Mouse (Mus musculus) gastrocnemius, adult 8-10 months (tissue): ENCODE data around the gene Mical2. TPM values are rescaled to one million over a fixed set of nuclear protein-coding genes. Genes with fewer than 3 reads are reported as not detected.

Experiments used
- DNase-seq, 2 experiments: peaks; one replicate each; pipeline ENCODE4 v3.0.0; 2022; ENCODE audit warnings: low spot score in 2 of 2
- total RNA-seq, 4 experiments: library from RNA; stranded (reverse); gene quantifications; 2 replicates each; pipeline ENCODE4 v1.2.4; 2022

Mical2 gene
- total RNA-seq: 100 to 1,000 TPM; 172 to 236 (median 206) TPM

DNA sequence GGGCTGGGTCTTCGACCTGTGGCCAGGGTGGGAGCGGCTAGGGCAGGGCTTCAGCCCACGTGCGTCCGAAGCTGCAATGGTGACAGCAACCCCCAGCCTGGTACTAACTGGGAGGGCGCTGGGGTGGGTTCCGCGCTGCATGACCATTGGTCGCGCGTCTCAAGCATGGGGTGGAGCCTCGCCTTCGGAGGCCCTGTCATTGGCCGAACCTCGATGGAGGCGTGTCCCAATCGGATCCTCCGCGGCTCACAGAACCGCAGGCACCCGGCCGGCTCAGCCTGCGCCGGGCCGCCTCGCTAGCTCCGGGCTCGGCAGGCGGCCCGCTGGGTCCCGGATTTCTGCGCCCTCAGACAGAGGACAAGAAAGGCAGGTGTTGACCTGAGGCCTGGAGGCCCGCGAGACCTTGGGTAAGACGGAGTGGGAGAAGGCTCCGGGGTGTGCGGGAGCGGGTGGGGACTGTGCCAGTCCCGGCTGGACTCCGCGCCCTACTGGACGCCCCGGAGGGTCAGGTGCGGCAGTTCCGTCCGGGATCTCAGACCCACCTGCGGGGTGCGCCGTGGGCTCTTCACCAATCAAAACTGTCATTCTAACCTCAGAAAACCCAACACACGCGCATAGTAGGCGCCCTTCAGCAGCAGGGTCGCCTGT, at the start of gene Mical2:
Gene Mical2, plus strand, starts transcription at position 242 of the 648 bp plus-strand sequence.
- DNase-seq: peak; percentile 78 to 89

DNA sequence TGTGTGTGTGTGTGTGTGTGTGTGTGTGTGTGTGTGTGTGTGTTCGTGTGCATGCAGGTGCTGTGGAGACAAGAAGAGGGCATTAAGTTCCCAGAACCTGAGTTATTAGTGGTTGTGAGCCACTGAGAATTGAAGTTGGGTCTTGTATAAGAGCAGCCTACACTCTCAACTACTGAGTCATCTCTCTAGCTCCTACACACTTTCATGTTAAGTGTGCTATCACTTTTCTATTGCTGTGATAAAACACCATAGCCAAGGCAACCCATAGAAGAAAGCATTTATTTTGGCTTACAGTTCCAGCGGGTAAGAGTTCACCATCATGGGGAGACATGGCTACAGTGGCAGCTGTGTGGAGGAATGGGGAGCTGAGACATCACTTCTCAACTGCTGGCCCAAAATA, 49.0 kb upstream of the Mical2 start:
- no peak for DNase-seq

DNA sequence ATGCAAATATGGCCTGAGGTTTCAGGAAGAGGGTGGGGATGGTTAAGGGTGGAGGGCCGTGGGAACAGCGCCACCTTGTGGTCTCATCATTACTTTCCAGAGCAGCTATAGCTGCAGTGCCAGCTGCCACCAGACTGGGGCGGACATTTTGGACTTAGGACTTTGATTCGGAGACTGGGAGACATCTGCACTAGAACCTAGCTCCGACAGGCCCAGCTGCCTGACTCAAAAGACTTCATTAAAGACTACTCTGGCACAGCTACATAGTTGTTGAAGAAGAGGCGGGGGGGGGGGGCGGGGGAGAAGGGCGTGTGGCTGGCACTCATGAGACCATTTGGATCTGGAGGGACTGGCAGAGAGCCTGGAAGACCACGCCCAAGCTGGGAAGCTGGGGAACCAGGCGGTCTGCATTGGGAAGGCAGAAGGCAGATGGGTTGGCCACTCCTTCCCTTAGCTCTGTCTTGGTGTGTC, 45.4 kb upstream of the Mical2 start:
- peak; percentile 63 to 73 for DNase-seq

DNA sequence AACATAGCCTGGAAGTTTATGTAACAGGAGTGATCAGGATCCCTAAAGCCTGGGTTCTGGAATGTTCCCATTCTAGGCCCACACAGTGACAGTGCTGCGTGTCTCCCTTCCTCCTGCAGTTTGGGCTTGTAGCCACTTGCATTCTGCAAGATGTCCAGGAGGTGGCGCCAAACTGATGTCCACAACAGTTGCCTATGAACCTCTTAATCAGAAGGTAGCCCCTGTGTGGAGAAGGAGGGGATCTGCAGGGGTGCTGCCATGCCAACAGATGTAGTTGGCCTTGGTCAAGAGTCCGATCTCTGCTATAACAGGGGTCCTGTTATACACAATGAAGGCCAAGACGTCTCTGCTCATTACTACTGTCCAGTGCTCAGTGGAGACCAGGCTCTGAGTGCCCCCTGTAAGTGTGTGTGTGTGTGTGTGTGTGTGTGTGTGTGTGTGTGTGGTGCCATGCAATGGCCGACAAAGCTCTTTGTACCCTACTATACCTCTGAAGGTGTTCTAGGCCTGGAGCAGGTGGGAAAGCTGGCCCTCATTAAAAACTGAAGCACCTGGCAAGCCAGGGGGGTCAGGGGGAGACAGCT, 42.3 kb upstream of the Mical2 start:
- DNase-seq: peak; percentile 89 to 90

DNA sequence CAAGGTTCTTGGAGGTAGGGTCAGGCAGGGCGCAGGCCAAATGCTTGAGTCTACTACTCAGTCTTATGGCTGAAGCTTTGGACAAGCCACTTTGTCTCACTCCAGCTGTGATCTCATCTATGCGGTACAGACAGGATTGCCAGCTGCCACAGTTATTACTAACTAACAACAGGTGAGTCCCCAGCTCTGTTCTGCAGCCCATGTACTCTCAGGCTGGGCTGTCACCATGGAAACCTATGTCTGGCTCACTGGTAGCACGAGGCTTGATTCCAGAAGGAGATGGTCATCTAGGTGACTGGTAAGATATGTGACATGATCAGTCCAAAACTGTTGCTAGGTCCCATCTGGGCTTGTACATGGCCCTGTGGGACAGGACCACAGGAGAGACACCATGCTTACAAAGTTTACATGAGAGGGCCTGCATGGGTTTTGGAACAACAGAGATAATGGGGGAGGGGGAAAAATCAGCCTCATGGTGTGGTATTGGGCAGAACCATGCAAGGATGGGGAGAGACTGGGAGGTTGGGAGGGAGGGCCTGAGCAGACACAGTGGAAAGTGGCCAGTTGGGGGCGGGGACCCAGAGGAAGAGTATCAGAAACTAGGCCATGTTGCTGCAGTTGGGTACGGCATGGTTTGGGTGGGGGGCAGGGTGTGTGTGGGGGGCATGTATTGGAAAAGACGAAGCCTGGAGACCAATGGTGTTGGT, 41.0 kb upstream of the Mical2 start:
- no peak for DNase-seq

DNA sequence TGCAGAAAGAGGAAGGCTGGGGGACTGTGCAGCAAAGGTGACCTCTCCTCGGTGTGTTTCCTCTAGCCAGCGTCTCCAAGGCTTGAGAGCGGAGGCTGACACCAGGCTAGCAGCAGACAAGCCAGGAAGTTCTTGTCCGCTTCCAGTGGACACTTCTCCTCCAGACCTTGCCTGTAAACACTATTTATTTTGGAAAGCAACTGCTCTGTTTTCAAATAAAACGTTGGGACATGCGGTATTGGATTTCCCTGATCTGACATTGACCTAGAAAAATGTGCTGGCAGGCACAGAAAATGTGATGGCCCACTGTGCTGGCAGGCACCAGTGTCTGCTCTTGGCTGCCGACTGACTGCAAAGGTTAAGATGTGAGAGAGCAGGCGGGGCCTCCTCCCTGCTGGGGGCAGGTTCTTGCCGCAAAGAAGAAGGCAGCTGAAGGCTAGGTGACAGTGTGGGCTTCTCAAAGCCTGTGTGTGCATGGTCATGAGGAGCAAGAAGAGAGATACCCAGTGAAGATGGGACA, 40.4 kb upstream of the Mical2 start:
- DNase-seq: peak; percentile 72 to 84

DNA sequence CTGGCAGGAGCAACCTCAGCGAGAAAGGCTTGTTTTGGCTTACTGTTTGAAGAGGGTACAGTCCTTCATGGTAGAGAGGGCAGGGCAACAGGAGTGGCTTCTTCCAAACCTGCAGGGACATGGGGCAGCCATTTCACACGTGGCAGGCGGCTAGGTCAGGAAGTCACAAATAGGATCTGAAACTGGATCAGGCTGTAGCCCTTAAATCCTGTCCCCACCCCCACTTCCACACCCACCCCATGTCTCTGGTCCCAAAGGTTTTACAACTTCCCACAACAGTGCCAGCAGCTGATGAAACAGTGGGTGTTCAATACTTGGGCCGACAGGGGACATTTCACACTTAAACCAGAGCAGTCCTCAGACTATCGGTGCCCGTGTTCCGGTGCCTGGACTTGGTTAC, 38.8 kb upstream of the Mical2 start:
- no peak for DNase-seq

DNA sequence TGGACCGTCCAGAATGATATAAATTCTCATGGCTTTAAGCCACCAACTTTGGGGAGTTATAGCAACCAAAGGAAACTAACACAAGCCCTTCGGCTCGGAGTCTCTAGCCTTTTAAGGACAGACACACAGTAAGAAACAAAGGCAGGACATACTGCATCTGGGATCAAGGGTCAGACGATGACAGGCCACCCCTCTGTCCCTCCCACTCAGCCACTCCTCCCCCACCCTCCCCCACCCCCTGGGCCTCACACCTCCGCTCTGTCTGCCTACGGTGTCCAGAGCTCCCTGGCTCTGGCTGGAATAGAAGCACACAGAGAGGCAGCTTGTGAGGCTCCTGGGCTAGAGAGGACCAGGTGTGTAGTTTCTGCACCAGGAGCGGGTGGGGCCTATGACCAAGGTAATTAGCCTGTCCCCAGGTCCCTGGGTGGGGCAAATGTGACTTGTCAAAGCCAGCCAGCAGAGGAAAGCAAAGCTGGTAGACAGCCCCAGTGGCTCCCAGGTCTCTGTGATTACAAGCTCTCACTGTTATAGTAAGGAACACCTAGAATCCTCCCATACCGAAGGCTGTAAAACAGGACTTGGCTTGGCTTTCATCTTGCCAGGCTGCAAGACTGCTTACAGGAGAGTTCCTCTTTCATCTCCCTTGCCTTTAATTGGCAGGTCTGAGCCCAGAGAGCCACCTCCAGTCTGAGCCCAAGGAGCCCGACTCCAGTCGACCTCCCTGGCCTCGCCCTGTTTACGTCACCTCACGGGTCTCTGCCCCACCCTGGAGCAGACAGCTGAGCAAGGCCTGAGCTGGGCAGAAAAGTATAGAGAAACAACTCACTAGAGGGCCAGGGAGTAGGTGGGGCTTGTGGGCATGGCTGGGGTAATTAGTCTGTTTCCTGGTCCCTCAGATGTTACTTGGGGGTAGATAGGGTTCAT, 37.9 kb upstream of the Mical2 start:
- no peak for DNase-seq

DNA sequence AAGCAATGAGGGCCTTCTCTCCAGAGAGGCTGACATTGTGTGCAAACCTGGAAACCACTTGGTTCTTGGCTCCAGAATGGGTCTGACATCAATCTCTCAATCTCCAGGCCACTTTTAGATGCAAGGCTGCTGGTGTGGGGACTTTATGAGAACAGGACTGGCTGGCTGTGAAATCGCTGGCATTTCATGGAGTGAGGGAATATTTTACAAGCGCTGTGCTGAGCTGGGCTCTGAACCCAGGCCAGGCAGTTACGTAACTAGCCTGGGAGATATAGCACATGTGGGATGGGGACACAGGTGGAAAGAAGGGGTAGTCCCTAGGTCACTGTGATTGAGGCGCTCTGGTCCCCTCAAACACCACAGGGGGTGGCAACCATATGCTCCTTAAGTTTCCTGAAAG, 33.4 kb upstream of the Mical2 start:
- DNase-seq: peak; percentile 65 to 83

DNA sequence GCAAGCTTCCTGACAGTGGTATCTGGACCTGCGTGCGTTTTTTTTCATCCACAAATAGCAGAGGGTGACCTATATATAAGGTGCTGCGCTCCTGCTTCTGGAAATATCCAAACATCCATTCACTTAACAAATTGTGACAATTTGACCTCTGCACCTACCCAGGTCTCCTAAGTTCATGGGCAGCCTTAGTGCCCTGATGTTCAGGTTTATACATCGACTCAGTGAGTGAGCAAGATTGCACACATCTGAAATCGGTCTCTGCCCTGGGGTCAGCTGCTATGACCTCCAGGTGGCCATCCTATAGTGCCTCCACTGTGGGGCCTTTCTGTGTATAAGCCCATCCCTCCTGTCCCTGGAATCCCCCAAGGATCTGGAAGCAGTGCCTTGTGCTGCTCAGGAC, 32.9 kb upstream of the Mical2 start:
- no peak for DNase-seq

DNA sequence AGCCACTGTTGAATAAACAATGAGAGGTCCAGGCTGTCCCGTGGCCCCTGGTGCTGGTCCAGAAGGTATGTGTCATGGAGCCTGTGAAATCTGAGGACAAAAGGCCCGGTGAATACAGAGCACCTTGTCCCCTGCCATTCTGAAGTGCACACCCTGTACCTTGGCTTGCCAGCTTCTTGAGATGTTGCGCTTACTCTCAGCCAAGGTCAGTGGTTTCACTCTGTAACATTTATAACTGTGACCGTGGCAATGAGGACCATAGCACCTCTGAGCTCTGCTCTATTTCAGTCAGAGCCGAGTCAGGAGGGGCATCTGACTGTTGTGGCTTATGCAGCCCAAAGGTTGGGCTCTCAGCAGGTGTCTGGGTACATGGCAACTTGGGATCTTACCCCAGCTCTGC, 31.4 kb upstream of the Mical2 start:
- DNase-seq: peak; percentile 45 to 49

DNA sequence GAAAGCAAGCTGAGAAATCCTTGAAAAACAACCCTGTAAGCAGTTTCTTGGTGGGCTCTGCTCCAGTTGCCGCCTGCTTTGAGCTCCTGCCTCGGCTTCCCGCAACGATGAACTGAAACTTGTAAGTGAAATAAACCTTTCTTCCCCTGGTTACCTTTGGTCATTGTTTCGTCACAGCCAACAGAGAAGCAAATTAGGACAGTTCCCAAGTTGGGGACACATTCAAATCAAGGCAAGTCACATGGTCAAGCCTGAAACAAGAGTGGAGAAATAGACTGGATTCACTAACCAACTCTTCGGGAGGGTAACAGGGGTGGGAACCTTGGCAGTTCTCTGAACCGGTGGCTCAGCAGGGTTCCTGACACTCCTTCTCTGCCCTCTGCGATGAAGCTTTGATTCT, 28.2 kb upstream of the Mical2 start:
- DNase-seq: no peak

DNA sequence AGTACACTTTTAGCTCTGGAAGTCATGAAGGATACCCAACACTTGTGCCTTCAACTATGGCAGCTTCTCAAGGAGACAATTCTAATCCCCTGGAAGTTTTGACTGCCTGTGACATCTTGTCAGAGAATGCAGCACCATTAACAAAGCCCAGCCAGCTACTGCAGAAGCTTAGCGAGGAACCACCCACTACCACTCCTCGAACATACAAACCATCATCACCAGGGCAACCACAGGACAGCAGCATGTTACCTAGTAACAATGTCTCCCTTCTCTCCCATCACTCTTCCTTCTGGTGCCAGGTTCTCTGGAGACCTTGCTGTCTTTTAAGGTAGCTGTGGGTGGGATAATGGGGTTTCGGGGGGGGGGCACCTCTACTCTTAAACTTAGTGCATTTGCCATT, 26.3 kb upstream of the Mical2 start:
- DNase-seq: no peak

DNA sequence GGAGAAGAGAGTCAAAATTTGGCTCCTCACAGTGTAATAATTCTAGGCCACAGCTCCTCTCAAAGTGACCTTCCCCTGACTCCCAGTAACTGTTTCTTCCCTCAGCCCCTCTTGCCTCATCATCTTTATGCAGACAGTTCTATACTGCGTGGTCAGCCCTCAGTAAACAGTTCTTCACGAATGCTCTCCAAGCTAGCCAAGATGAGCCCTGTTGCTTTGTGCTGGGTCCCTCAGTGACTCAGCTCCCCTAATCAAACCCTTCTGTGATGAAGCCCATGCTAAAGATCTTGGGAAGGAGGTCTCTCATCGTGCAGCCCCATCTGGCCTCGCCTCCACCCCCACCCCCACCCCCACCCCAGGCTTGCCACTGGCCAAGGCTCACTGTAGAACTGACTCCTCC, 24.9 kb upstream of the Mical2 start:
- no peak for DNase-seq

DNA sequence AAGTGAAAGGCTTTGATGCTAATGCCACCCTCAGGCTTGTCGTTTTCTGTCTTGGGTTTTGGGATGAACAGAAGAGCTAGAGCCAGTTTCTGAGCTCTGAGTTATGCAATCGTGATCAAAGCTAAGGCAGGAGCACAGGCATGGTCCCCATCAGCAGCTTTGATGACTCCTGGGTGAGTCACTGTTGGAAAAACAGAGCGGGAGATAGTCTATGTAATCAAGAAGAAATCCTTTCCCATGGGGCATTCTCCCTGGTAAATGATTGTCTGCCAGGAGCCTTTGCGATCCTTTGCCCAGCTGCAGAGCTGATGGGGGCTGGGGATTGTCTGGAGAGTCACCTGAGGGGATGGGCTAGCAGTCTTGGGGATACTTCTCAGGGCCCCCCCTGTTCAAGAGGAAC, 23.5 kb upstream of the Mical2 start:
- no peak for DNase-seq

DNA sequence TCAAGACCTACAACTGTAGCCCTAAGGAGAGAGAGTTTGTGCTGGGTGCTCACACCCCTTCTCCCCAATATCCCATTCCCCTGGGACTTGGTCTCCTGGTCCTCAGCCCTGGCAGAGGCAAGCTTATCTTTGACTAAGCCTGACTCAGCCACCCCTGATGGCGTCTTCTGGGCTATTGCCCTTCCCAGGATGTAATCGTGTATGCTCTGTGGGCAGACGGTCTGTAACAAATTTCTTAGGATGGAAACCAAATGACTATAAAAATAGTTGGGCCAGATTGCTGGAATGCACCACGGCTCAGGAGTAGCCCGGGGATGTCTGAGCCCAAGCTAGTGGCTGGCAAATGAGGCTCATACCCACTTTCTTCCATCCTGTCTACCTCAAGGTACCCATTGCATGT, 22.8 kb upstream of the Mical2 start:
- no peak for DNase-seq

DNA sequence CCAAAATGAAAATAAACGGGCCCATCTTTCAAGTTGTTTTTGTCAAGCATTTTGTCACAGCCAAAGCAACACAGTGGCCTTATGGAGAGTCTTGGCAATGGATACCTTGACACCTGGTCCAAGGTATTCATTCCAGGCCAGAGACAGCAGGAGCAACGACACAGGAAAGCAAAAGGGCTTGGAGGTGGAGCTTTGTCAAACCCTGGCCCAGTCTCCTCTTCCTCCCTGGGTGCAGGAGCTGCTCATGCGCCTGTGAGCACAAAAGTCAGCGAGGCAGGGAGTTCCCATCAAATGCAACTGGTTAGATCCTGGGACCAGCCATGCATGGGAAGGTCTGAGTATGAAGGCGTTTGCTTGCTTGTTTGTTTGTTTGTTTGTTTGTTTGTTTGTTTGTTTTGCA, 21.7 kb upstream of the Mical2 start:
- no peak for DNase-seq

DNA sequence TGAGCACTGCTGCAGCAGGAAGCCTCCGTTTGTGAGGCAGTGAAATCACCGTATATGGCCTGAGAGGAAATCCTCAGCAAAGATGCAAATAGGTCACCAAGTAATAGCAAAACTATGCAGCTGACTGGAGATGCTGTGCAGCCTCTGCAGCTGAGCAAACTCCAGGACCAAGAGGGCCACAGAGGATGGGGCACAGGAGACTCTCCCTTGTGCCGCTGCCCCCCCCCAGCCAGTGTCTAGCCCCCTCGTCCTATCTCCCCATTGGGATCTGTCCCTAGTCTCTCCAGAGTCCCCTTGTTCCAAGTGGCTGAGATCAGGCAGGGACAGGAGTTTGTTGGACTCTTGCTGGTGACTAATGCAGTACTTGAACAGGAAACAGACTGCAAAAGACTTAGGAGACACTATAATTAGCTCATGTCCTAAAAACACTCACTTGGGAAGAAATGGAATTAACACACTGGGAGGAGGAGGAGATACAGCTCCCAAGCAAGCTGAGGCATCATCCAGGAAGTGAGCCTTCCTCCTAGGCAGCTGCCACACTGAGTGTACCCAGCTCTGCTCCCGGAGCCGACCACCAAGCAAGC, 21.2 kb upstream of the Mical2 start:
- no peak for DNase-seq

DNA sequence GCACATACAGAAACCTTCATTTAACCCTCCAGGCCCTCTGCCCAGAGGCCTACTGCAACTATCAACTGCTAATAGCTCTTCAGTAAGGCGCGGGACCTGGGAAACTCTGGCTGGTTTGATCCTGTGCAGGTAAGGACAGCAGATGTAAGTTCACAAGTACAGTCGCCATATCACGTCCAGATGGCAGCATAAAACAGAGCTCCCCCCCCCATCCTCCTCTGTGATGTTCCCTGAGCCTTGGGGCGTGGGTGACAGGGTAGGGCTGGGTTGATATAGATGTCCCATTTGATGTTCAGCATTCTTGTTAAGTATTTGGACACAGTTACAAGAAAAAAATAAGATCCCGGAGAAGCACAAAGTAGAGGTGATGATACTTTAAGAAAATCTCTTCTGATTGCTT, 20.1 kb upstream of the Mical2 start:
- no peak for DNase-seq

DNA sequence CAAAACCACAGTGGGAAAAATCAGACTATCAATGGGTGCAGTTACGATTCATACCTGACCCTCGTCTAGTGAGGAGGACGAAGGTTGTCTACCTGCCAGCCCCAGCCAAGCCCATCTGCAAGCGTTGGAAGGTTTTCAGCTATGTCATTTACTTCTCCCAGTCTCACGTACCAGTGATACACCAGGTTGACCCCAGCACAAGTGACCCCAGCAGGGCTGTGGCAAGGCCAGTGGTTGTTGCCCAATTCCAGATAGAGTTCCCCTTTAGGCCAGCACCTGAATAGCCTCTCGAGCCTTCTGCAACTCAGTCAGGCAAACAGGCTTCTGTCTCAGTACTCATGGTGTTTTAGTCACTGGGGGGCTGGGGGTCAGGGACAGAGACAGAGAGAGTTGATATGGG, 17.9 kb upstream of the Mical2 start:
- DNase-seq: no peak
